Mouse (Mus musculus): ENCODE measurements around the gene Soga1. TPM values are rescaled to one million over a fixed set of nuclear protein-coding genes. Genes with fewer than 3 reads are reported as not detected.

Gene Soga1
- polyA plus RNA-seq, 1 experiment: 5.3 TPM

GRCm38 (mm10) chr2:157016529-157017270 lies 62.4 kb downstream of the Soga1 start:
- Histone ChIP-seq H3K4me3 (ENCODE audit: extremely low read depth, insufficient read depth, insufficient read length) (no peak overlapping the region), H3K27me3 (ENCODE audit: control insufficient read depth, insufficient read depth, low read length) (no peaks in the 10 kb centered on the region), H3K4me1 (ENCODE audit: control insufficient read depth, insufficient read depth, insufficient read length) (no peaks in the 10 kb centered on the region), H3K27ac (ENCODE audit: insufficient read depth, low read length) (no peak overlapping the region), H3K36me3 (ENCODE audit: control insufficient read depth, insufficient read depth, low read length) (0 out of 2 replicates have a peak, but pooled peaks cover 4% of the 10 kb centered on the region)
- TF ChIP-seq CTCF (IDR thresholded peaks at IDR 0.05; ENCODE audit: extremely low read depth, insufficient read depth, insufficient read length, insufficient replicate concordance) (no peak), POLR2A (IDR thresholded peaks at IDR 0.05; ENCODE audit: low read depth, low read length) (no peak)
- DNase-seq (ENCODE audit: low read depth in 1 of 2, low spot score in 2 of 2): no peak
- WGBS: 86% methylated on average over 18 of the region's 18 CpGs

DNA sequence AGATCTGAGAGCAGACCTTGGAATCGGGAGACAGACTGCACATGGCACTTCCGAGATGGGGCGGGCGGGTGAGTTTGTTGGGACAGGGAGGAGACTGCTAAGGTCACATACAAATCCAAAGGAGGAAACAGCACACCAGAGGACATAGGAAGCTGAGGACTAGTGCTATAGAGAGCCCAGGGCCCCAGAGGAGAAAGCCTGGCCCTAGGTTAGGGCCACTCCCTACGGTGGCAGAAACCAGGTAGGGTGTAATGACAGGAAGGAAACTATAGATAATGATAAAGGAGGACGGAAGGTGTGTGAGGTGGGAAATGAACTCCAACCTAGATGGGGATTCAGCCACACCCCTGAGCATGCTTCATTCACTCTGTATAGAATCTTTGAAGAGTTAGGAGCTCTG lies 66.7 kb downstream of the Soga1 start:
- WGBS: 91% methylated on average over 6 of the region's 6 CpGs
- no peak for TF ChIP-seq CTCF (IDR thresholded peaks at IDR 0.05; ENCODE audit: extremely low read depth, insufficient read depth, insufficient read length, insufficient replicate concordance)
- TF ChIP-seq POLR2A (IDR thresholded peaks at IDR 0.05; ENCODE audit: low read depth, low read length): no peak
- Histone ChIP-seq H3K4me3 (ENCODE audit: extremely low read depth, insufficient read depth, insufficient read length) (no peak overlapping the region), H3K27me3 (ENCODE audit: control insufficient read depth, insufficient read depth, low read length) (no peaks in the 10 kb centered on the region), H3K36me3 (ENCODE audit: control insufficient read depth, insufficient read depth, low read length) (no peaks in the 10 kb centered on the region), H3K4me1 (ENCODE audit: control insufficient read depth, insufficient read depth, insufficient read length) (peaks cover 3% of the 10 kb centered on the region; the same call in 1 of the 2 replicates), H3K27ac (ENCODE audit: insufficient read depth, low read length) (no peak overlapping the region)
- DNase-seq (ENCODE audit: low read depth in 1 of 2, low spot score in 2 of 2): no peak

- Histone ChIP-seq H3K36me3 (ENCODE audit: control insufficient read depth, insufficient read depth, low read length) (no peaks in the 10 kb centered on the region), H3K4me1 (ENCODE audit: control insufficient read depth, insufficient read depth, insufficient read length) (peaks cover 5% of the 10 kb centered on the region; the same call in 1 of the 2 replicates), H3K27me3 (ENCODE audit: control insufficient read depth, insufficient read depth, low read length) (no peaks in the 10 kb centered on the region), H3K27ac (ENCODE audit: insufficient read depth, low read length) (no peak overlapping the region), H3K4me3 (ENCODE audit: extremely low read depth, insufficient read depth, insufficient read length) (no peak overlapping the region)
- DNase-seq (ENCODE audit: low read depth in 1 of 2, low spot score in 2 of 2): no peak
- TF ChIP-seq POLR2A (IDR thresholded peaks at IDR 0.05; ENCODE audit: low read depth, low read length): no peak
- TF ChIP-seq CTCF (IDR thresholded peaks at IDR 0.05; ENCODE audit: extremely low read depth, insufficient read depth, insufficient read length, insufficient replicate concordance): no peak
- WGBS: 34% methylated on average over 11 of the region's 11 CpGs
Measured at GRCm38 (mm10) chr2:157010634-157011310, 68.3 kb downstream of the Soga1 start.

- TF ChIP-seq CTCF (IDR thresholded peaks at IDR 0.05; ENCODE audit: extremely low read depth, insufficient read depth, insufficient read length, insufficient replicate concordance): no peak
- no peak for TF ChIP-seq POLR2A (IDR thresholded peaks at IDR 0.05; ENCODE audit: low read depth, low read length)
- no peaks in the 10 kb centered on the region for H3K27me3 ChIP-seq (ENCODE audit: control insufficient read depth, insufficient read depth, low read length)
- no peak overlapping the region for H3K4me3 ChIP-seq (ENCODE audit: extremely low read depth, insufficient read depth, insufficient read length)
- no peaks in the 10 kb centered on the region for H3K36me3 ChIP-seq (ENCODE audit: control insufficient read depth, insufficient read depth, low read length)
- H3K27ac ChIP-seq (ENCODE audit: insufficient read depth, low read length): no peak overlapping the region
- DNase-seq (ENCODE audit: low read depth in 1 of 2, low spot score in 2 of 2): no peak
- peaks cover 5% of the 10 kb centered on the region; the same call in 1 of the 2 replicates for H3K4me1 ChIP-seq (ENCODE audit: control insufficient read depth, insufficient read depth, insufficient read length)
Measured at GRCm38 (mm10) chr2:157010121-157010520, 68.9 kb downstream of the Soga1 start.

DNA sequence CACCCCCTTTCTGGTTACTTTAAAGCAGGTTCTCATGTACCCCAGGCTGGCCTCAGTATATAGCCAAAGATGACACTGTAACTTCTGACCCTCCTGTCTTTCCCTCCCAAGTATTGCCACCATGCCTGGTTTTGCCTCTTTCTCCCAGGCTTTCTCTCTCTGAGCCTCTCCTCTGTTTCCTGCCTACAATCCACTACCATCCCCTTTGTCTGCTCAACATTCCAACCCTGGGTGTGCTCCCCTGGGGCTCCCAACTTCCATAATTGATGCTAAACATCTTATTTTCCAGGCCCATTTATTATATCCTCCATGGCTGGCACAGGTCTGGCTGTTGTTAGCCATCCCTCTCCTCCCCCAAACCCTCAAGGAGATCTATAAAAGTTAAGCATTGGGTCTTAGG lies 70.5 kb downstream of the Soga1 start:
- DNase-seq (ENCODE audit: low read depth in 1 of 2, low spot score in 2 of 2): no peak
- H3K27me3 ChIP-seq (ENCODE audit: control insufficient read depth, insufficient read depth, low read length): no peaks in the 10 kb centered on the region
- H3K36me3 ChIP-seq (ENCODE audit: control insufficient read depth, insufficient read depth, low read length): no peaks in the 10 kb centered on the region
- H3K4me3 ChIP-seq (ENCODE audit: extremely low read depth, insufficient read depth, insufficient read length): no peak overlapping the region
- H3K4me1 ChIP-seq (ENCODE audit: control insufficient read depth, insufficient read depth, insufficient read length): peaks cover 5% of the 10 kb centered on the region; the same call in 1 of the 2 replicates
- H3K27ac ChIP-seq (ENCODE audit: insufficient read depth, low read length): no peak overlapping the region
- no peak for TF ChIP-seq CTCF (IDR thresholded peaks at IDR 0.05; ENCODE audit: extremely low read depth, insufficient read depth, insufficient read length, insufficient replicate concordance)
- no peak for TF ChIP-seq POLR2A (IDR thresholded peaks at IDR 0.05; ENCODE audit: low read depth, low read length)

DNA sequence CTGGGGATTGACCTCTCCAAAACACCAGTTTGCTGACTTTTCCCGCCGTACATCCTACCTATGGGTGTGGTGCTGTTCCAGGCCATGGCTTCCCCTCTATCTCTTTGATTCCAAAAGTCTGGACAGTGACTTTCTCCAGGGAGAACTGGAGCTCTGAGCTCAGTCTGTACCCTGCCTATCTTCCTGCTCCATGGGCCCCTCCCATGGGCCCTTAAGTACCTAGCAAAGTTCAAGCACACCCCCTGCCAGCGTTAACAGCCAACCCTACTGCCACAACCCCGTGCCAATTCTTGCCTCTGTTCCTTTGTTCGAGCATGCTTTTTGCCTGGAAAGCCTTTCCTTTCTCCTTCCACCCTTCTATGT lies 71.8 kb downstream of the Soga1 start:
- H3K36me3 ChIP-seq (ENCODE audit: control insufficient read depth, insufficient read depth, low read length): no peaks in the 10 kb centered on the region
- TF ChIP-seq CTCF (IDR thresholded peaks at IDR 0.05; ENCODE audit: extremely low read depth, insufficient read depth, insufficient read length, insufficient replicate concordance) (no peak), POLR2A (IDR thresholded peaks at IDR 0.05; ENCODE audit: low read depth, low read length) (no peak)
- 31% methylated on average over 5 of the region's 5 CpGs for WGBS
- no peak for DNase-seq (ENCODE audit: low read depth in 1 of 2, low spot score in 2 of 2)
- 0 out of 2 replicates have a peak overlapping the region, but pooled peaks have one; percentile 4 for H3K27ac ChIP-seq (ENCODE audit: insufficient read depth, low read length)
- peak overlapping the region; percentile 75 for H3K4me3 ChIP-seq (ENCODE audit: extremely low read depth, insufficient read depth, insufficient read length)
- H3K4me1 ChIP-seq (ENCODE audit: control insufficient read depth, insufficient read depth, insufficient read length): peaks cover 5% of the 10 kb centered on the region; the same call in 1 of the 2 replicates
- H3K27me3 ChIP-seq (ENCODE audit: control insufficient read depth, insufficient read depth, low read length): no peaks in the 10 kb centered on the region

Measured in spleen, adult 2 months (tissue).